Mouse (Mus musculus): ENCODE measurements at regions not wholly inside any gene's neighbourhood (a gene's known extent, or its start where the extent isn't known, plus 50 kb on each side); places are given as distances from the start of the nearest gene placed in this dataset.

GRCm38 (mm10) chr1:194223015-194223414 is 395.0 kb upstream of the Plxna2 start:
- Histone ChIP-seq H3K9me3 (replicated peaks) (no peaks in the 10 kb centered on the region), H3K36me3 (no peaks in the 10 kb centered on the region), H3K4me1 (peaks cover 53% of the 10 kb centered on the region), H3K27me3 (ENCODE audit: low read depth, poor library complexity, severe bottlenecking) (no peaks in the 10 kb centered on the region; the same call in 1 of the 2 replicates), H3K27ac (replicated peaks) (peak overlapping the region; percentile 83), H3K4me3 (no peak overlapping the region)
- WGBS = 3% methylated on average over 9 of the region's 9 CpGs
- peak; percentile 86 for DNase-seq (ENCODE audit: low spot score)

GRCm38 (mm10) chr1:194208034-194209000 is 409.7 kb upstream of the Plxna2 start:
- Histone ChIP-seq H3K4me1 (peaks cover 19% of the 10 kb centered on the region), H3K36me3 (no peaks in the 10 kb centered on the region), H3K27ac (replicated peaks) (peak overlapping the region; percentile 47), H3K4me3 (peak overlapping the region; percentile 5; the same call in 1 of the 2 replicates), H3K27me3 (ENCODE audit: low read depth, poor library complexity, severe bottlenecking) (no peaks in the 10 kb centered on the region), H3K9me3 (replicated peaks) (no peaks in the 10 kb centered on the region)
- DNase-seq (ENCODE audit: low spot score) = peak; percentile 18
- 43% methylated on average over 14 of the region's 14 CpGs for WGBS

- Histone ChIP-seq H3K36me3 (no peaks in the 10 kb centered on the region), H3K4me3 (no peak overlapping the region), H3K9me3 (replicated peaks) (no peaks in the 10 kb centered on the region), H3K27me3 (ENCODE audit: low read depth, poor library complexity, severe bottlenecking) (no peaks in the 10 kb centered on the region), H3K4me1 (peaks cover 7% of the 10 kb centered on the region; the same call in 1 of the 2 replicates), H3K27ac (replicated peaks) (no peak overlapping the region)
- no peak for DNase-seq (ENCODE audit: low spot score)
- 76% methylated on average over 2 of the region's 2 CpGs for WGBS
Measured at GRCm38 (mm10) chr1:194197516-194197915, 420.5 kb upstream of the Plxna2 start.

GRCm38 (mm10) chr1:194182293-194182692 is 435.7 kb upstream of the Plxna2 start:
- H3K4me1 ChIP-seq = no peaks in the 10 kb centered on the region
- no peaks in the 10 kb centered on the region for H3K9me3 ChIP-seq (replicated peaks)
- H3K36me3 ChIP-seq = no peaks in the 10 kb centered on the region
- no peak overlapping the region for H3K27ac ChIP-seq (replicated peaks)
- 93% methylated on average over 2 of the region's 2 CpGs for WGBS
- no peak for DNase-seq (ENCODE audit: low spot score)
- H3K4me3 ChIP-seq = no peak overlapping the region
- no peaks in the 10 kb centered on the region for H3K27me3 ChIP-seq (ENCODE audit: low read depth, poor library complexity, severe bottlenecking)

- H3K27me3 ChIP-seq (ENCODE audit: low read depth, poor library complexity, severe bottlenecking) = no peaks in the 10 kb centered on the region
- no peak for DNase-seq (ENCODE audit: low spot score)
- peak overlapping the region; percentile 58; the same call in 1 of the 2 replicates for H3K27ac ChIP-seq (replicated peaks)
- H3K9me3 ChIP-seq (replicated peaks) = no peaks in the 10 kb centered on the region
- WGBS = 86% methylated on average over 4 of the region's 4 CpGs
- no peak overlapping the region for H3K4me3 ChIP-seq
- peaks cover 12% of the 10 kb centered on the region for H3K4me1 ChIP-seq
- no peaks in the 10 kb centered on the region for H3K36me3 ChIP-seq
Measured at GRCm38 (mm10) chr1:194161469-194161868, 456.5 kb upstream of the Plxna2 start.

GRCm38 (mm10) chr1:194160761-194161461 is 457.1 kb upstream of the Plxna2 start:
- Histone ChIP-seq H3K4me3 (no peak overlapping the region), H3K4me1 (peaks cover 12% of the 10 kb centered on the region), H3K9me3 (replicated peaks) (no peaks in the 10 kb centered on the region), H3K27me3 (ENCODE audit: low read depth, poor library complexity, severe bottlenecking) (no peaks in the 10 kb centered on the region), H3K36me3 (no peaks in the 10 kb centered on the region), H3K27ac (replicated peaks) (peak overlapping the region; percentile 58)
- WGBS = 48% methylated on average over 8 of the region's 8 CpGs
- peak; percentile 18 for DNase-seq (ENCODE audit: low spot score)

- peaks cover 12% of the 10 kb centered on the region for H3K4me1 ChIP-seq
- no peak for DNase-seq (ENCODE audit: low spot score)
- no peaks in the 10 kb centered on the region for H3K9me3 ChIP-seq (replicated peaks)
- WGBS = 90% methylated on average over 6 of the region's 6 CpGs
- H3K27me3 ChIP-seq (ENCODE audit: low read depth, poor library complexity, severe bottlenecking) = no peaks in the 10 kb centered on the region
- no peak overlapping the region for H3K27ac ChIP-seq (replicated peaks)
- no peaks in the 10 kb centered on the region for H3K36me3 ChIP-seq
- H3K4me3 ChIP-seq = no peak overlapping the region
Measured at GRCm38 (mm10) chr1:194157268-194157667, 460.8 kb upstream of the Plxna2 start.

- no peak overlapping the region for H3K4me3 ChIP-seq
- no peak for DNase-seq (ENCODE audit: low spot score)
- H3K27ac ChIP-seq (replicated peaks) = no peak overlapping the region
- no peaks in the 10 kb centered on the region for H3K4me1 ChIP-seq
- no peaks in the 10 kb centered on the region for H3K36me3 ChIP-seq
- no peaks in the 10 kb centered on the region for H3K27me3 ChIP-seq (ENCODE audit: low read depth, poor library complexity, severe bottlenecking)
- no peaks in the 10 kb centered on the region for H3K9me3 ChIP-seq (replicated peaks)
- 88% methylated on average over 11 of the region's 11 CpGs for WGBS
Measured at GRCm38 (mm10) chr1:194148416-194149364, 469.3 kb upstream of the Plxna2 start.

- H3K36me3 ChIP-seq = no peaks in the 10 kb centered on the region
- peaks cover 6% of the 10 kb centered on the region; the same call in 1 of the 2 replicates for H3K27me3 ChIP-seq (ENCODE audit: low read depth, poor library complexity, severe bottlenecking)
- 82% methylated on average over 4 of the region's 4 CpGs for WGBS
- H3K27ac ChIP-seq (replicated peaks) = no peak overlapping the region
- H3K9me3 ChIP-seq (replicated peaks) = no peaks in the 10 kb centered on the region
- no peak overlapping the region for H3K4me3 ChIP-seq
- no peaks in the 10 kb centered on the region for H3K4me1 ChIP-seq
- DNase-seq (ENCODE audit: low spot score) = no peak
Measured at GRCm38 (mm10) chr1:194117631-194118360, 500.2 kb upstream of the Plxna2 start.

GRCm38 (mm10) chr1:194114399-194114798 is 503.6 kb upstream of the Plxna2 start:
- WGBS = 51% methylated on average over 1 of the region's 1 CpGs
- Histone ChIP-seq H3K9me3 (replicated peaks) (no peaks in the 10 kb centered on the region), H3K27ac (replicated peaks) (no peak overlapping the region), H3K36me3 (no peaks in the 10 kb centered on the region), H3K4me1 (peaks cover 7% of the 10 kb centered on the region), H3K27me3 (ENCODE audit: low read depth, poor library complexity, severe bottlenecking) (peaks cover 39% of the 10 kb centered on the region), H3K4me3 (no peak overlapping the region)
- no peak for DNase-seq (ENCODE audit: low spot score)

- no peak for DNase-seq (ENCODE audit: low spot score)
- peaks cover 28% of the 10 kb centered on the region for H3K4me1 ChIP-seq
- H3K27ac ChIP-seq (replicated peaks) = no peak overlapping the region
- H3K27me3 ChIP-seq (ENCODE audit: low read depth, poor library complexity, severe bottlenecking) = peaks cover 55% of the 10 kb centered on the region
- 85% methylated on average over 2 of the region's 2 CpGs for WGBS
- no peak overlapping the region for H3K4me3 ChIP-seq
- H3K36me3 ChIP-seq = no peaks in the 10 kb centered on the region
- no peaks in the 10 kb centered on the region for H3K9me3 ChIP-seq (replicated peaks)
Measured at GRCm38 (mm10) chr1:194111931-194112330, 506.1 kb upstream of the Plxna2 start.

Data from midbrain, embryonic 10.5 days (tissue).